Mouse (Mus musculus) monocyte, adult 59 days (primary cell): Measurements from ENCODE around the gene Vmn1r53. TPM values are rescaled to one million over a fixed set of nuclear protein-coding genes. Genes with fewer than 3 reads are reported as not detected.

Experiments used
- total RNA-seq, 2 experiments: library from RNA; stranded (reverse); gene quantifications; one replicate each; pipeline ENCODE4 v1.2.4; 2023

The Vmn1r53 gene
- not detected for total RNA-seq

GRCm38 (mm10) chr6:90224338-90224737 is at the start of gene Vmn1r53:
Gene Vmn1r53 (minus strand): TSS chr6:90224438.

DNA sequence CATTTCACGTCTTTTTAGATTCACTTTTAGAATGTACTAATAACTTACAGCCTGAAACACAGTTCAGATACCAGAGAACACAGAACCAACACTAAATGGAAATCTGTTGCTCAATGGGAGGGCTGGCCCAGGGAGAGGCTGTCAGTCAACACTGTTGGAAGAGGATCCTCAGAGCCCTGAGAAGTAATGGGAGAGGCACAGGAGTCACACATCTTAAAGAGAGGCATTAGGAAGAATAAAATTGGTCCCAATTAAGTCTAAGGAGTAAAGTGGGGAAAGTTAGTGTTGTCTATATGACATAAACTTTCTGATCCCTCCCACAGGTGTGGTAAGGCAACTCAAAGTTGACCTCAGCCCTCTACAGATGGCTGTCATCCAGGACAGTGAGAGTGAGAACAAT is 21.8 kb upstream of the Vmn1r53 start, which contains the start of gene Vmn1r54:
TSS of gene Vmn1r54 (plus strand) at position 301 of the 400 bp plus-strand sequence.

DNA sequence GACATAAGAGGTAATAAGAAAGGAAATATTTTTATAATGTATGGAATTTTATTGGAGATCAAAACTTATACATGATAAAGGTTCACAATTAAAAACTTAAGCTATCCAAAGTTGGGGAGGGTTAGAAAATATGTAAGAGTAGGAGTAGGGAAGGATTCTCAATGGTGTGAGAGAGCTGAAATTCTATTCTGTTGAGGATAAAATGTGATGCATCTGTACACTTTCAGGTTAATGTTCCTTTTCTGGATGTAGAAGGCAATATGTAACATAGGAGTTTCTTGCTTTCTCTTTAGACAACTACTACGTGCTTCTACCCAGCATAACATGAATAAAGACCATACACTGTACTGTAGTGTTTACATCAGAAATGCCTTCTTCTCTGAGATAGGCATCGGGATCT is 21.7 kb downstream of the Vmn1r53 start, which contains the start of gene V1ra8:
TSS of gene V1ra8 (plus strand) at position 301 of the 400 bp plus-strand sequence.

GRCm38 (mm10) chr6:90174508-90174907 is 49.7 kb downstream of the Vmn1r53 start, which contains the start of gene Vmn1r52:
Gene Vmn1r52 (plus strand): TSS chr6:90174808.

Other genes starting within 250 kb of the Vmn1r53 start
- gene Vmn1r47, start 208.3 kb downstream of the Vmn1r53 start, total RNA-seq: not detected
- gene Vmn1r48, start 187.6 kb downstream of the Vmn1r53 start, total RNA-seq: not detected
- not detected for gene Vmn1r49, start 145.9 kb downstream of the Vmn1r53 start, total RNA-seq
- gene Vmn1r50, start 123.0 kb downstream of the Vmn1r53 start, total RNA-seq: not detected
- not detected for gene Vmn1r51, start 101.8 kb downstream of the Vmn1r53 start, total RNA-seq
- not detected for gene Vmn1r52, start 49.6 kb downstream of the Vmn1r53 start, total RNA-seq
- not detected for gene V1ra8, start 21.6 kb downstream of the Vmn1r53 start, total RNA-seq
- not detected for gene Vmn1r54, start 21.9 kb upstream of the Vmn1r53 start, total RNA-seq
- not detected for gene BC048671, start 76.8 kb upstream of the Vmn1r53 start, total RNA-seq
- 1 to 10 TPM; 2.8 to 3.8 TPM for gene Chst13, start 100.7 kb upstream of the Vmn1r53 start, total RNA-seq
- not detected for gene Uroc1, start 108.8 kb upstream of the Vmn1r53 start, total RNA-seq
- 10 to 100 TPM; 18.9 to 24.6 TPM for gene Zxdc, start 145.1 kb upstream of the Vmn1r53 start, total RNA-seq
- gene Cfap100, start 204.4 kb upstream of the Vmn1r53 start, total RNA-seq: not detected
- 1 to 10 TPM; 3.3 to 3.5 TPM for gene Klf15, start 238.1 kb upstream of the Vmn1r53 start, total RNA-seq